Mouse (Mus musculus): ENCODE results near the gene Lman2. TPM values are rescaled to one million over a fixed set of nuclear protein-coding genes. Genes with fewer than 3 reads are reported as not detected.

Lman2 gene
- polyA plus RNA-seq, 1 experiment from 2014 or later = 63.6 TPM

- Histone ChIP-seq H3K36me3 (ENCODE audit: insufficient read depth, low read length) (no peaks in the 10 kb centered on the region), H3K27ac (ENCODE audit: low read length) (no peak within 1 kb of the TSS), H3K4me1 (ENCODE audit: insufficient read depth, low read depth, low read length) (no peaks in the 10 kb centered on the region), H3K4me2 (replicated peaks; ENCODE audit: low read depth, low read length) (no peak within 1 kb of the TSS), H3K27me3 (replicated peaks; ENCODE audit: insufficient read depth, low read length) (no peaks in the 10 kb centered on the region), H3K9me3 (ENCODE audit: low read length) (no peaks in the 10 kb centered on the region), H3K4me3 (ENCODE audit: low read depth, low read length) (no peak within 1 kb of the TSS), H3K9ac (replicated peaks; ENCODE audit: low read depth) (no peak within 1 kb of the TSS)
- DNase-seq (ENCODE audit: low spot score) = no peak
- TF ChIP-seq CTCF (IDR thresholded peaks at IDR 0.05) = no peak
- no peak for ATAC-seq
- 68% methylated on average over 1 of the region's 1 CpGs for WGBS
These were observed 35.5 kb upstream of the Lman2 start, which contains the start of gene Slc34a1 for GRCm38 (mm10) chr13:55398088-55398487. Gene Slc34a1 (plus strand): TSS chr13:55398187.

- Histone ChIP-seq H3K4me1 (ENCODE audit: insufficient read depth, low read depth, low read length) (no peaks in the 10 kb centered on the region), H3K36me3 (ENCODE audit: insufficient read depth, low read length) (no peaks in the 10 kb centered on the region), H3K27ac (ENCODE audit: low read length) (no peak overlapping the region), H3K9ac (replicated peaks; ENCODE audit: low read depth) (no peak overlapping the region), H3K4me2 (replicated peaks; ENCODE audit: low read depth, low read length) (no peak overlapping the region), H3K4me3 (ENCODE audit: low read depth, low read length) (no peak overlapping the region), H3K27me3 (replicated peaks; ENCODE audit: insufficient read depth, low read length) (no peaks in the 10 kb centered on the region), H3K9me3 (ENCODE audit: low read length) (no peaks in the 10 kb centered on the region)
- 63% methylated on average over 4 of the region's 4 CpGs for WGBS
- TF ChIP-seq CTCF (IDR thresholded peaks at IDR 0.05) (peak; percentile 55), EP300 (IDR thresholded peaks at IDR 0.05) (no peak)
- ATAC-seq (no peak), DNase-seq (ENCODE audit: low spot score) (no peak)
These were observed 30.4 kb upstream of the Lman2 start for GRCm38 (mm10) chr13:55392933-55393332.

- no peak overlapping the region for H3K9ac ChIP-seq (replicated peaks; ENCODE audit: low read depth)
- TF ChIP-seq EP300 (IDR thresholded peaks at IDR 0.05) (no peak), CTCF (IDR thresholded peaks at IDR 0.05) (no peak)
- H3K27ac ChIP-seq (ENCODE audit: low read length) = no peak overlapping the region
- WGBS = 75% methylated on average over 1 of the region's 1 CpGs
- no peaks in the 10 kb centered on the region for H3K36me3 ChIP-seq (ENCODE audit: insufficient read depth, low read length)
- ATAC-seq (no peak), DNase-seq (ENCODE audit: low spot score) (no peak)
- no peaks in the 10 kb centered on the region for H3K9me3 ChIP-seq (ENCODE audit: low read length)
- H3K4me3 ChIP-seq (ENCODE audit: low read depth, low read length) = no peak overlapping the region
- no peaks in the 10 kb centered on the region for H3K27me3 ChIP-seq (replicated peaks; ENCODE audit: insufficient read depth, low read length)
- no peaks in the 10 kb centered on the region for H3K4me1 ChIP-seq (ENCODE audit: insufficient read depth, low read depth, low read length)
- no peak overlapping the region for H3K4me2 ChIP-seq (replicated peaks; ENCODE audit: low read depth, low read length)
These were observed 29.0 kb upstream of the Lman2 start for GRCm38 (mm10) chr13:55391626-55392029.

- Histone ChIP-seq H3K4me3 (ENCODE audit: low read depth, low read length) (no peak overlapping the region), H3K27ac (ENCODE audit: low read length) (no peak overlapping the region), H3K9me3 (ENCODE audit: low read length) (no peaks in the 10 kb centered on the region), H3K27me3 (replicated peaks; ENCODE audit: insufficient read depth, low read length) (no peaks in the 10 kb centered on the region), H3K4me1 (ENCODE audit: insufficient read depth, low read depth, low read length) (no peaks in the 10 kb centered on the region), H3K4me2 (replicated peaks; ENCODE audit: low read depth, low read length) (no peak overlapping the region), H3K9ac (replicated peaks; ENCODE audit: low read depth) (no peak overlapping the region), H3K36me3 (ENCODE audit: insufficient read depth, low read length) (no peaks in the 10 kb centered on the region)
- TF ChIP-seq EP300 (IDR thresholded peaks at IDR 0.05) (no peak), CTCF (IDR thresholded peaks at IDR 0.05) (no peak)
- DNase-seq (ENCODE audit: low spot score) = no peak
- no peak for ATAC-seq
- 70% methylated on average over 3 of the region's 3 CpGs for WGBS
These were observed 28.1 kb upstream of the Lman2 start for GRCm38 (mm10) chr13:55390644-55391043.

- 71% methylated on average over 4 of the region's 4 CpGs for WGBS
- no peak for ATAC-seq
- no peak for DNase-seq (ENCODE audit: low spot score)
- Histone ChIP-seq H3K27ac (ENCODE audit: low read length) (no peak overlapping the region), H3K27me3 (replicated peaks; ENCODE audit: insufficient read depth, low read length) (peaks cover 10% of the 10 kb centered on the region; the same call in 1 of the 2 replicates), H3K4me3 (ENCODE audit: low read depth, low read length) (no peak overlapping the region), H3K4me1 (ENCODE audit: insufficient read depth, low read depth, low read length) (no peaks in the 10 kb centered on the region), H3K4me2 (replicated peaks; ENCODE audit: low read depth, low read length) (no peak overlapping the region), H3K9ac (replicated peaks; ENCODE audit: low read depth) (no peak overlapping the region), H3K36me3 (ENCODE audit: insufficient read depth, low read length) (no peaks in the 10 kb centered on the region), H3K9me3 (ENCODE audit: low read length) (no peaks in the 10 kb centered on the region)
- TF ChIP-seq EP300 (IDR thresholded peaks at IDR 0.05) (no peak), CTCF (IDR thresholded peaks at IDR 0.05) (no peak)
These were observed 19.2 kb upstream of the Lman2 start for GRCm38 (mm10) chr13:55381790-55382189.

- H3K4me3 ChIP-seq (ENCODE audit: low read depth, low read length) = no peak overlapping the region
- no peak overlapping the region for H3K9ac ChIP-seq (replicated peaks; ENCODE audit: low read depth)
- no peak overlapping the region for H3K27ac ChIP-seq (ENCODE audit: low read length)
- DNase-seq (ENCODE audit: low spot score) (peak; percentile 20), ATAC-seq (peak; percentile 62)
- WGBS = 12% methylated on average over 31 of the region's 32 CpGs
- no peaks in the 10 kb centered on the region for H3K36me3 ChIP-seq (ENCODE audit: insufficient read depth, low read length)
- peak; percentile 42 for TF ChIP-seq CTCF (IDR thresholded peaks at IDR 0.05)
- TF ChIP-seq EP300 (IDR thresholded peaks at IDR 0.05) = no peak
- H3K9me3 ChIP-seq (ENCODE audit: low read length) = no peaks in the 10 kb centered on the region
- H3K4me2 ChIP-seq (replicated peaks; ENCODE audit: low read depth, low read length) = peak overlapping the region; percentile 17; the same call in 1 of the 2 replicates
- H3K27me3 ChIP-seq (replicated peaks; ENCODE audit: insufficient read depth, low read length) = peaks cover 10% of the 10 kb centered on the region; the same call in 1 of the 2 replicates
- no peaks in the 10 kb centered on the region for H3K4me1 ChIP-seq (ENCODE audit: insufficient read depth, low read depth, low read length)
These were observed 16.5 kb upstream of the Lman2 start for GRCm38 (mm10) chr13:55378907-55379580.
